24 mouse cellular contexts compared by ENCODE assay signal in genomic region chr6:8354846-8355245, GRCm38 (mm10).
A peak's percentile ranks its signal among the peaks of the same experiment; 100 is the strongest.
DNase-seq lines count a peak whose midpoint lies in the region; ATAC-seq and TF ChIP-seq lines count a peak whose summit lies in the region.
"Had no signal": no experiment of that assay in that cellular context is flagged by ENCODE, and none has a peak within 500 bp of the region (broad histone marks: within the 10 kb centered on the region; RNA-seq: fewer than 3 reads in every experiment).

No protein-coding gene starts in this region.

- H3K79me2 ChIP-seq in CH12.LX (replicated peaks; ENCODE audit: control insufficient read depth, extremely low read depth, insufficient read depth, poor library complexity, severe bottlenecking) = no peaks in the 10 kb centered on the region

- H3K36me3 ChIP-seq in midbrain, embryonic 11.5 days (ENCODE audit: control insufficient read depth, insufficient read depth, low read length) = no peaks in the 10 kb centered on the region
- no peaks in the 10 kb centered on the region for H3K36me3 ChIP-seq in midbrain, embryonic 10.5 days
- no peaks in the 10 kb centered on the region for H3K36me3 ChIP-seq in CH12.LX (replicated peaks in 1 of 2; ENCODE audit: control insufficient read depth in 1 of 2, insufficient read depth in 1 of 2, low read length in 1 of 2)
- H3K36me3 ChIP-seq: embryonic facial prominence, embryonic 12.5 days; embryonic facial prominence, embryonic 15.5 days; forebrain, embryonic 15.5 days; heart, embryonic 10.5 days; heart, embryonic 13.5 days; hindbrain, embryonic 12.5 days; hindbrain, embryonic 15.5 days had no signal

- in situ Hi-C loops in CH12.LX (cut with MboI; ENCODE audit: low pct_ligation_motif_present, low pct_unique_long_range_greater_than_20kb, low sequenced_read_pairs) = loop anchor here (10.0 kb wide), 1 partner anchor 150 kb away; the partner anchor contains the start of gene Glcci1

- no peak overlapping the region for H3K9ac ChIP-seq in midbrain, embryonic 11.5 days (ENCODE audit: low read length)
- H3K9ac ChIP-seq in CH12.LX (ENCODE audit: insufficient read depth, low read depth) = peak overlapping the region; percentile 27; the same call in 1 of the 2 replicates
- H3K9ac ChIP-seq: embryonic facial prominence, embryonic 12.5 days; embryonic facial prominence, embryonic 15.5 days; forebrain, embryonic 15.5 days; heart, embryonic 13.5 days; hindbrain, embryonic 12.5 days; hindbrain, embryonic 15.5 days had no signal

- no peaks in the 10 kb centered on the region for H3K27me3 ChIP-seq in midbrain, embryonic 11.5 days (ENCODE audit: control insufficient read depth, insufficient read depth, low read length)
- H3K27me3 ChIP-seq in midbrain, embryonic 10.5 days (ENCODE audit: low read depth, poor library complexity, severe bottlenecking) = no peaks in the 10 kb centered on the region
- no peaks in the 10 kb centered on the region for H3K27me3 ChIP-seq in CH12.LX (replicated peaks)
- H3K27me3 ChIP-seq: embryonic facial prominence, embryonic 12.5 days; embryonic facial prominence, embryonic 15.5 days; forebrain, embryonic 15.5 days; heart, embryonic 13.5 days; hindbrain, embryonic 12.5 days; hindbrain, embryonic 15.5 days had no signal

- no peak for TF ChIP-seq RAD21 in CH12.LX (IDR thresholded peaks at IDR 0.05; ENCODE audit: low read depth, low read length)

- no peak for TF ChIP-seq CTCF in CH12.LX (conservative IDR thresholded peaks at IDR 0.05 in 1 of 2, IDR thresholded peaks at IDR 0.05 in 1 of 2; ENCODE audit: low read depth in 2 of 2, low read length in 2 of 2)

- peaks cover 5% of the 10 kb centered on the region; the same call in 1 of the 2 replicates for H3K4me1 ChIP-seq in midbrain, embryonic 11.5 days (ENCODE audit: control insufficient read depth, insufficient read depth, low read length)
- H3K4me1 ChIP-seq in midbrain, embryonic 10.5 days = peaks cover 17% of the 10 kb centered on the region
- H3K4me1 ChIP-seq in CH12.LX (ENCODE audit: control insufficient read depth in 1 of 2, insufficient read depth in 2 of 2) = peaks cover 10 to 37% of the 10 kb centered on the region in 2 experiments
- H3K4me1 ChIP-seq: heart, embryonic 10.5 days; heart, embryonic 13.5 days had no signal

- no peak for ATAC-seq in midbrain, embryonic 11.5 days (ENCODE audit: low FRiP score)
- no peak for ATAC-seq in inflammation-experienced regulatory T-cells, adult 6 months
- ATAC-seq: forebrain, embryonic 15.5 days had no signal

- dilution Hi-C loops in CH12.LX (cut with MboI; ENCODE audit: extremely low pct_ligation_motif_present, extremely low pct_unique_long_range_greater_than_20kb, low sequenced_read_pairs) = no loop called here

- TF ChIP-seq EP300 in CH12.LX (IDR thresholded peaks at IDR 0.05; ENCODE audit: low read length) = no peak

- H3K9me3 ChIP-seq in midbrain, embryonic 11.5 days (ENCODE audit: control insufficient read depth, low read length) = no peaks in the 10 kb centered on the region
- H3K9me3 ChIP-seq in midbrain, embryonic 10.5 days (replicated peaks) = no peaks in the 10 kb centered on the region
- no peaks in the 10 kb centered on the region for H3K9me3 ChIP-seq in CH12.LX (replicated peaks; ENCODE audit: low read length)
- H3K9me3 ChIP-seq: embryonic facial prominence, embryonic 12.5 days; embryonic facial prominence, embryonic 15.5 days; forebrain, embryonic 15.5 days; heart, embryonic 10.5 days; heart, embryonic 13.5 days; hindbrain, embryonic 12.5 days; hindbrain, embryonic 15.5 days had no signal

- no peak overlapping the region for H3K4me2 ChIP-seq in midbrain, embryonic 11.5 days
- H3K4me2 ChIP-seq in CH12.LX (ENCODE audit: insufficient read depth, low read depth, poor library complexity, severe bottlenecking) = peak overlapping the region; percentile 87
- H3K4me2 ChIP-seq: embryonic facial prominence, embryonic 12.5 days; embryonic facial prominence, embryonic 15.5 days; forebrain, embryonic 15.5 days; heart, embryonic 13.5 days; hindbrain, embryonic 12.5 days; hindbrain, embryonic 15.5 days had no signal

- no peak overlapping the region for H3K27ac ChIP-seq in midbrain, embryonic 11.5 days (ENCODE audit: low read depth, low read length)
- no peak overlapping the region for H3K27ac ChIP-seq in midbrain, embryonic 10.5 days (replicated peaks)
- H3K27ac ChIP-seq in CH12.LX (ENCODE audit: insufficient read depth, low read depth) = no peak overlapping the region
- H3K27ac ChIP-seq: embryonic facial prominence, embryonic 12.5 days; embryonic facial prominence, embryonic 15.5 days; forebrain, embryonic 15.5 days; heart, adult 2 months; heart, embryonic 10.5 days; heart, embryonic 13.5 days; hindbrain, embryonic 12.5 days; hindbrain, embryonic 15.5 days had no signal

- 87% methylated on average over 4 of the region's 4 CpGs for WGBS in midbrain, embryonic 11.5 days
- 85% methylated on average over 4 of the region's 4 CpGs for WGBS in midbrain, embryonic 10.5 days

- peak; percentile 72 for DNase-seq in midbrain, embryonic 11.5 days (ENCODE audit: low spot score, missing footprints)
- no peak for DNase-seq in midbrain, embryonic 10.5 days (ENCODE audit: low spot score)
- no peak for DNase-seq in CH12.LX (ENCODE audit: extremely low read depth)
- DNase-seq in thymus, postnatal 0 days (ENCODE audit: low spot score) = peak; percentile 40
- peak; percentile 43 for DNase-seq in thymus, postnatal 4 days
- no peak for DNase-seq in layer of hippocampus, postnatal 25 days (ENCODE audit: extremely low spot score in 1 of 2, low spot score in 1 of 2)
- DNase-seq: adrenal gland, adult 2 months; adrenal gland, postnatal 14 days; B cell, adult 2 months; cerebellum, adult 11 months; cerebellum, adult 2 months; cerebellum, adult 9-11 months; cerebellum, postnatal 25 days; gastrocnemius, postnatal 25 days; heart, adult 2 months; heart, postnatal 14 days had no signal

- TF ChIP-seq POLR2A in CH12.LX (IDR thresholded peaks at IDR 0.05; ENCODE audit: low read depth, low read length) = no peak

- H3K4me3 ChIP-seq in midbrain, embryonic 11.5 days (ENCODE audit: low read depth, low read length) = no peak overlapping the region
- H3K4me3 ChIP-seq in midbrain, embryonic 10.5 days = no peak overlapping the region
- H3K4me3 ChIP-seq in CH12.LX (replicated peaks in 1 of 3; ENCODE audit: low read depth in 2 of 3, low read length in 2 of 3, poor library complexity in 1 of 3) = no peak overlapping the region
- H3K4me3 ChIP-seq: embryonic facial prominence, embryonic 12.5 days; embryonic facial prominence, embryonic 15.5 days; forebrain, embryonic 15.5 days; heart, adult 2 months; heart, embryonic 10.5 days; heart, embryonic 13.5 days; hindbrain, embryonic 12.5 days; hindbrain, embryonic 15.5 days had no signal

TF ChIP-seq in CH12.LX, 34 proteins besides CTCF, POLR2A, EP300 and RAD21:
- TF ChIP-seq NRF1 (IDR thresholded peaks at IDR 0.05; ENCODE audit: low read depth, low read length) (no peak), MAZ (IDR thresholded peaks at IDR 0.05; ENCODE audit: low read depth, low read length) (no peak), MXI1 (IDR thresholded peaks at IDR 0.05; ENCODE audit: low read depth, low read length) (0 out of 2 replicates have a peak, but pooled peaks have one; percentile 28), SMC3 (IDR thresholded peaks at IDR 0.05; ENCODE audit: low read depth, low read length) (no peak)
TF ChIP-seq in CH12.LX: peak in this region for 1.

Comparison
In these comparisons a context has a peak if more than half of its experiments do, and no peak if none do; other contexts are left out.
1. DNase-seq: peak in midbrain, embryonic 11.5 days (single experiment), thymus, postnatal 0 days (single experiment) and thymus, postnatal 4 days (single experiment); none in midbrain, embryonic 10.5 days (single experiment), CH12.LX (single experiment) and layer of hippocampus, postnatal 25 days (0 of 2).